Mouse (Mus musculus): ENCODE results near the gene Lmx1a.

Gene Lmx1a

DNA sequence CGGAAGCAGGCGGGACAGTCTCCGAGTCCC is at the start of gene Lmx1a:
Gene Lmx1a (plus strand): TSS at position 6 of the 30 bp plus-strand sequence.
- no peak for DNase-seq (ENCODE audit: low spot score)

DNA sequence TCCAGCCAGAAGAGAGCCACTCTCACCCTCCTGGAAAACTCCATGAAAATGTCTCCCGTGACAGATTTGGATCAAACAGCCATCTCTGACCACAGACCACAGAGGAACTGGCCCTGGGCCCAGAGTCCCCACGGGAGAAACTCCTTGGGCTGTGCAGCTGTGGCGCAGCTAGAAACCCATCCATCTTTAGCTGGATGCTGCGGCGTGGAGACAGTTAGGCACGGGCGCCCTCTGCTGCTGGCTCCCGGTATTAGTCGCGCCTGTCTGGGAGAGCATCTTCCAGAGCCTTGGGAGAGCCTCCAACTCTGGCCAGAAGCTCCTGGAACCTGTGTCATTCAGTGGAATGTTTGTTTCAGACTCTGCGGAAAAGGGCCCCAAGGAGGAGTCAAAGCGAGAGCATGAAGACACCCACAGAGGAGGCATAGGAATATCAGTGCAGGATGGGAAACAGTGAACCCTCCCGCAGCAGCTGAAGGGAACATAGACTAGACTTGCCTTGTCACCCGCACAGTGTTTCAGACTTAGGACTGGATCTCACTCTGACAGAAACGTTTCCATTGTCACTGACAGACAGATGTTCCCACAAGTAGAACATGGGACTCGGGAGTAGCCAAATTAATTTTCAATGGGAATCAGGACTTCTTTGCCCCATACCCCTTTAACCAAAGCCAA is 44.0 kb upstream of the Lmx1a start:
- peak; percentile 88 for DNase-seq (ENCODE audit: low spot score)

DNA sequence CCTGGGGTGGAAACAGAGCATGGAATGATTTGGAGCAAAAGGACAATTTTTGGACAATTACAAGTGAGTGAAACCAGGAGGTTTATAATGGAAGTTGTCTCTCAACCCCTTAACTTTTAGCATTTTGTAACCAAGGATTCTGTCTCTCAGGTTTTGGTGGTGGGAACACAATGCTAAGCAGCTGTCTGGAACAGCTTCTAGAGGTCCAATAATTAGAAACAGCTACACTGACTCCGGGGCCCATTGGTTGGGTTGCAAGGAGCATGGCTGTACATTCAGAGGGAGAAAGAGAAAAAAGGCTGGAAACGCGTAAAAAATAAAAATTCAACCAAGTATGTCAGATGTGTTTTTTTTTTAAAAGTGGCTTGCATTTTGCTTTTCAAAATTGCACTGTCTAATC is 40.4 kb upstream of the Lmx1a start:
- no peak for DNase-seq (ENCODE audit: low spot score)

DNA sequence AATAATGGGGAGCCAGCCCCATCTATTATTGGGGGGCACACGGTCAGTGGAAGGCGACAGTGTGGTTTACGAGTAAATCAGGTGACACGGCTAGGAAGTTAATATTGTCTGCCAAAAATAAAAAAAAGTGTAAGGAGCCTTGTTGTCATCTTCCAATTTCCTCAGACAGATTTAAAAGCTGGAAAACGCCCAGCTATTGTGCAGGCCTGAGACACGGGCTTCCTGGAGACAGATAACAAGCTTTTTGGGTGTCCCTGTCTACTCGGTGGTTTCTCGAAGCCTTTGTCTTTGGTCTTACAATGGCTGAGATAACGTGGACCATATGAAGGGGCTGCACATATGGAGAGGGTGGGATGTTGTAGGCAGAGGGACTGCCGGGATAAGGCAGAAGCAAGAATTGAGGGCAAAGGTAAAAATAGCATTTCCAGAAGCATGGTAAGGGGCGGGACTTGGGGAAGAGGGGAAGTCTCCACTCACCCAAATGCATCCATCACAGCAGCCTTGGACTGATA is 39.9 kb upstream of the Lmx1a start:
- DNase-seq (ENCODE audit: low spot score), result no peak

DNA sequence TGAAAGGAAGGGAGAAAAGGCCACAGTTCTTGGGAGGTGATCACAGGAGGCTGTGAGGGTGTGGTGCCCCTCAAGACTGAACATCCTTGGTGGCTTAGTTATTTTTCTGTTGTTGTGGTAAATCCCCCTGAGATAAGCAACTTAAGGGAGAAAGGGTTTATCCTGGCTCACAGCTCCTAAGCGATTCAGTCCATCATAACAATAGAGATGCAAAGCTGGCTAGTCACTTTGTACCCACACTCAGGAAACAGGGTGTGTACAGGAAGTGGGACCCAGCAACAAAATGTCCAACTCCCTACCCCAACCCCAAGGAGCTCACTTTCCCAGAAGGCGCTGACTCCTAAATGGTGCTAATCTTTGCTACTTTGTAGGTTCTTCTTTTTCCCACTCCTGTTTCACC is 36.7 kb upstream of the Lmx1a start:
- DNase-seq (ENCODE audit: low spot score), result no peak

DNA sequence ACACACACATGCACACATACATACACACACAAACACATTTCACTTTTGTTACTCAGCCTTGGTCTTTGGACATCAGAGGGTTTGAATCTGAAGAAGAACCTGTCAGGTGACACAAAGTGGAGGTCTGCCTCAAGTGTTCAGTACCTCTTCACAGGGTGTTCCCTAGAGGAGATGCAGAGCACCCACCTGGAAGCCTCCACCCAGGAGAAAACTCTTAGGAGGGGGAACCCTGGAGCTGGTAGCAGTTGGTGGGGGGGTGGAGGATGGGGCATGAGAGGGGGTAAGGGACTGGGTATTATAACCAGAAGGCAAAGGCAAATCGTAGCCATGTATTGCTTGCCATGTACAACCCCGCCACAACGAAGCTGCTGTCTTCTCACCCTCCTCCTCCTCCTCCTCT is 30.0 kb upstream of the Lmx1a start:
- no peak for DNase-seq (ENCODE audit: low spot score)

DNA sequence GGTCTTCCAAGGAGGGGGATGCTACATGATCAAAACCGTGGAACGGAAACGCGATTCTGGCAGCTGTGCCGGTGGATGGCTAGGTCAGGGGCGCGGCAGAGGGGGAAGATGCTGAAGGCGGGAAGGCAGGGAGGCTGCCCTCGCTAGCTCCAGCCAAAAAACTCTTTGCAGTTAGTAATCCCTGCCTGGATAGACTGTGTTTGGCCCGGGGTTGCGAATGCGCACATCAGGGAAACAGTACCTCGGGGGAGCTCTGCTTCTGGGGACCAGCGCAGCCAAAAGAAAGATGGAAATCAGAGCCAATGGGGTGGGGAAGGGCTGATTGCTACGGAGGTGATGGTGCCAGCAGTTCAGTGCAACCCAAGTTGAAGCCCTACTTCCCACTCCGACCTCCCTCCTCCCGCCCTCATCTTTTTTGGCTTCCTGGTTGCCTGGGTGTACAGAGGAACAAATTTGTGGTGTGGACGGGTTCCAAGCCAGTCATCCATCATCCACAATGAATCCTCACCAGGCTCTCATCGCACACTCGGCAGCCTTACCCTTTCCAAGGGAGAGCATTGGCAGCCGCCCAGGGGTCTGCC is 28.4 kb upstream of the Lmx1a start:
- DNase-seq (ENCODE audit: low spot score), result peak; percentile 24

DNA sequence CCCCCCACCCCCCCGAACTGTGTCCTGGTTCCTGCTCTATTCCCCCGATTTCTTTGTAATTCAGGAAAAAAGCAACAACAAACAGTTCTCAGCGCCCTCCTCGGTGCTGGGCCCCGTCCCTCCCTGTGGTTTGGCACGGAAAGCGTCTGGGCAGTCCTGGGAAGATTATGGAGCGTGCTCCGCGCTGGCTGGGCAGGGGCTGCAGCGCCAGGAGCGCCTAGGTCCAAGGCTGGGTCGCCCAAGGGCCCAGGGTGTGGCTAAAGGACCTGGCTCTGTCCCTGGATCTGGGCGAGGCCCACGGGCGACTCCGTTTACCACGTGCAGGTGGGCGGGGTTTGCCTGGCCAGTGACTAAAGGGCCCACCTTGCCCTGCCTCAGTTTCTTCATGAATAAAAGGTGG is 27.9 kb upstream of the Lmx1a start:
- no peak for DNase-seq (ENCODE audit: low spot score)

DNA sequence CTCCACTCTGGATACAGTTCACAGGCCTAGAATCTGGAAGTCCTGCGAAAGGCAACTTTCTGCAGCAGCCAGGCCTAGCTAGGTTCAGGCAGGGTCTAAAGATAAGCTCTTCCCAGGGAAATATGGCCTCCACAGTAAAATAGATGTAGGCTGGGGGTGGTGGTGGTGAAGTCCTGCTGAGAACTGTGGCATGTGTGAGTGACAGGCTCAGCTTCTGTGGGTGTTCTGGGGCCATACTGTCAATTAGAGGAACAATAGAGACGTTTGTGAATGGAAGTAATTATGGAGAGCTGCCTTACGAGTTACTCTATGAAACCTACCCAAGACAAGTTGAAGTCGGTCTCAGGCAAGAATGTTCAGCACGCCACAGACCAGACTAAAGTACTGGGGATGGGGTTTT is 25.9 kb upstream of the Lmx1a start:
- no peak for DNase-seq (ENCODE audit: low spot score)

DNA sequence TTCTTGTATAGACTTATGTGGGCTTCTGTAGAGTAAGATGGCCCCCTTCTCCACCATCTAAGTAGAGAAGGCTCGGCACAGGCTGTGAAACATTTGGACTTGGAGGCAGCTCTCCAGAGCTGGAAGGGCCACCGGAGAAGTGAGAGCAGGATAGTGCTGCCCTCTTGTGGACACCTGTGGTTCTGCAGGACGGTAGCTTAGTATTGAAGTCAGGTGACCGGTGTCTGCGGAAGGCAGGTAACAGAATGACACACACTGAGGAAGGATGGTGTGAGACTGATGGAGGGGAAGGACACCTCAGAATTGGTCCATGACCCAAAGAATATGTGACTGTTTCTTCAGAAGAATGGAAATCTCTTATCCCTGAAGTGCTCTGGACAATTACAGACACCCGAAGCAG is 19.2 kb upstream of the Lmx1a start:
- DNase-seq (ENCODE audit: low spot score), result peak; percentile 46

DNA sequence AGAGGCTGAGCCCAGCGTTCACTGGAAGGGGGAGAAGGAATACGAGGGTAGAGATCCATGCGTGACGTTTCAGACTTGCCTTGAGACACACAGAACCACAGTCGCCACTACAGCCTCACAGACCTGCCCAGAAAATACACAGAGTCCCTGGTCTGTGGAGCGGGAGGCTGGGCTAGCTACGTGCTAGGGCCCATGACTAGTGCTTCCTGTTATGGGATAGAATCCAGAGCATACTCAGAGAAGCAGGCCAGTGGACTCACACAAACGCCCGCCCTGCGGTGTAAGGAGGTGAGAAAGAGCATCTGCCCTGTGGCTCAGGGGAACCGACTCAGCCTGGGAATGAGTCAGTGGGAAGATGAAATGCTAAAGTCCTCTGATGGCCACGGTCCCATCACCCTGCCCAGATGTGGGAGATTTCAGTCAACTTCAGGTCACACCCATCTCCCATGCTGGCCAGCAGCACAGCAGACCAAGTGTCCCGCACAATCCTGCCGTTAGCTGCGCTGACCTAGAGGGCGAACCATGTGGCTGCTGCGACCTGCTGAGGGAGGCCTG is 16.5 kb upstream of the Lmx1a start:
- DNase-seq (ENCODE audit: low spot score), result no peak

DNA sequence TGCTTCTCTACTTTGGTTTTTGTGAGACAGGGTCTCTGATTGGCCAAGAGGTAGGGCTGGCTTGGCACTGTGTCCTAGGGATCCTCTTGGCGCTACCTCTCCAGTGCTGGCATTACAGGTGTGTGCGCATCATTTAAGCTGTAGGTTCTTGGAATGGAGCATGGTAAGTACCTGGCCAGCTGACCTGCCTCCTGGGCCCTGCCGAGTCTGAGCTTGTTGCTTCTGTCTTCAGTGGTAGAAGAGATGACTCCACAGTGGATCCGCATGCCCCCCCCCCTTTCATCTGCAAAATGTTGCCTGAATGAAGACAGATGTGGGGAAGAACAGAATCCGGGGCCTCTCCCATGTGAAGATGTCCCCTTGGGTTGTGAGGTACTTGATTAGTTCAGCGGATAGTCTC is 10.0 kb upstream of the Lmx1a start:
- DNase-seq (ENCODE audit: low spot score), result no peak

DNA sequence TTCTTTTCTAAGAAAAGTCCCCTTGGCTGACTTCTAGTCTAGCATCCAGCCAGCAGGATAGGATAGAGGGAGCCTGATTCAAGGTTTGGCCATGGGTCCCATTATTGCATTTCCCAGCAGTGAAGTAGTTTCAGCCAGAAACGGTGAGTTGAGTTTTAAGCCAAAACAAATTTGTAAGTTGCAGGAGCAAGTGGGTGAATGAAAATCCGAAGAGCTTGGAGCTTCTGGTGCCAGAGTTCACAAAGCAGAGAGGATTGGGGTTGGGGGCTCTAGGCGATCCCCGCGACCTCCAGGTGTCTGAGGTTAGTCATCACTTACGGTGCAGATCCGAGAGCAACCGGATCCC is 1.1 kb upstream of the Lmx1a start:
- DNase-seq (ENCODE audit: low spot score), result no peak

DNA sequence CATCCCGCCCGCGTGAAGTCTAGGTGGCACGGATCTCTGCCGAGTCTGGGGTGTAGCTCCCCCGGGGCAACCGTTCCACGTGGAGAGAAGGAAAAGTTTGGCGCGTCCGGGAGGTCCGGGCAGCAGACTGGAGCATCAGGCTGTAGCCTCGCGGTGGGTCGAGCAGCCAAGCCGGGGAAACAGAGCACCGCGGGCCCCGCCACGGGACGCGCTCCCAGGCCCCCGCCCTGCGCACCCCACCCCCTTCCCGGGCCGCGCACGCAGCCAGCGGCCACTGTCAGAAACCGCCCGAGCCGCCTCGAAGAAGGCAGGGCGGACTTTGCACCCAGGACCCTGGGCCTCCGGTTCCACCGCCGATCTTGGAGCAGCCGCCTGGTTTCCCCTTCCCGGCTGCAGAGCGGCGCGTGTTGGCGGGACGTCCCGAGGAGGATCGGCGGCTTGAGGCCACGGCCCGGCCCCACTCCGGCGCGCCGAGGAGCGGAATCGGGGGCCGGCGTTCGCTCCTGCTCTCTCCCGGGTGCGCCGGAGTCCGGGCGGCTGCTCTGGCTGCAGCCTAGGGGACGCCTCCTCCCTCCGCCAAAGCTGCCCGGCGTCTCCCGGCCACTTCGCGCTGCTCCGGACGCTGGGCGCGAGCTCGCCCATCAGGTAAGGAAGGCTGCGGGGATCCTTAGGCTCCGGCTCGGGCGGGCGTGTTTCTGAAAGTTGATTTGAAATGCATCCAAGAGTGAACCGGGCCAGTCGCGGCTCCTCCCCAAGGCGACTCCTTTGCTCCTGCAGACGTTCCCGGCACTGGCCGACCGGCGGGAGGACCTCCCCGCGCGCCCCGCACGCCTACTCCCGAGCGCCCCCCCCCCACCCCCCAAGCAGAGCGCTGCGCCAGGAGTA is 448 bp upstream of the Lmx1a start:
- DNase-seq (ENCODE audit: low spot score), result no peak

DNA sequence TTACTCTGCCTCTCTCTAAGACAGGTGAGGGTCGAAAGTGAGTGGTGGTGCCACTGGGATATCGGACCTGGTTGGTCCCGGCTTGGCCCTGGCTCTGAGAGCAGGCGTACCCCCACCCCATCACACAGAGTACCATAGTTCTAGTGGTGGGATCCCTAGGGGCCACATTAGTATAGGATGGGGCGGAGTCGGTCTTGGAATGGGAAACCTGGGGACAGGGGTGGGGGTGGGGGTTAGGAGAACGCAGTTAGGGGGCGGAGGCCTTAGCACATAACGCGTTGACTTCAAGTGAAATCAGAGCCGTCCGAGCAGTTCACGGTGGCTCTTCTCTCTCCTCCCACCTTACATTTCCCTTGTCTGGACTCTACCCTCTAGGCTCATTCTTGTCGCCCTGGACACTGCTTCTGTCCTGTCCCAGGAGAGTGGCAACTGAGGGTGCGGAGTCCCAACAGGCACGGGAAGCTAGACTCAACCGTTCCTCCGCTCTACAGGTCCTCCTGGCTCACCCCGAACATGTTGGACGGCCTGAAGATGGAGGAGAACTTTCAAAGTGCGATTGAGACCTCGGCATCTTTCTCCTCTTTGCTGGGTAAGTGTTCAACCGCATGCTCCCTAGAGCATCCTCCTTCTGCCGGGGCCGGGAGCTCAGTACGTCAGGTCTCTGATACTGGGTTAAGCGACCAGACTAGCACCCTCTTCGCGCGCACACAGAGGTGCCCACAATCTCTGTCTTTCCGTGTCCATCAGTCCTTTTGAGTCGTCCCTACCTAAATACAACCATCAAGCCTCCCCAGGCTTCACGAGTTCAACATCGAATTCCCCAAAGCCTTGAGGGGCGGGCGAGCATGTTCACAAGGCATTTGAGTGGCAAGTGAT is 463 bp downstream of the Lmx1a start:
- DNase-seq (ENCODE audit: low spot score), result no peak

DNA sequence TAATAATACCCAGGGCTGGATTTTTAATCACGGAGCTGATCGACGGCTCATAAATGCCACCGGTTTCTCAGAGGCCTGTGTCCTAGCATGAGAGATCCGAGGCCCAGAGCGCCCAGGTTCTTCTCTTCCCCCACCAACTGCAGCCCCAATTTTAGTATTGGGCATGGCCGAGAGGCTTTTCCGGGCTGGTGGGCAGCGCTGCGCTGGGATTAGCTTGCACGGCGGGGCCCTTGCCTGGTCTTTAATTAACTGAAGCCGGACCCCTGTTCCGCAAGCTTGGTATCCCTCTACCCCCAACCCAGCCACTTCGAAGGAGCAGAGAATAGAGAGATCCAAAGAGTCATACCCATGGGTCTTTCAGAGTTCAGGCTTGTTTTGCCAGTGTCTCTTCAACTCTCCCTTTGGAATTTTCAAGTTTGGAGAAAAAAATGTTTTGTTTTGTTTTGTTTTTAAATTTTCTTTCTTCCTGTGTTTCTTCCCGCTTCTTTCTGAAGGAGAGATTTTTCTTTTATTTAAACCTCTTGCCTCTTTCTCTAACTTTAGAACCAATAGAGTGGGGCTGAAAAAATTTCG is 1.2 kb downstream of the Lmx1a start:
- no peak for DNase-seq (ENCODE audit: low spot score)

DNA sequence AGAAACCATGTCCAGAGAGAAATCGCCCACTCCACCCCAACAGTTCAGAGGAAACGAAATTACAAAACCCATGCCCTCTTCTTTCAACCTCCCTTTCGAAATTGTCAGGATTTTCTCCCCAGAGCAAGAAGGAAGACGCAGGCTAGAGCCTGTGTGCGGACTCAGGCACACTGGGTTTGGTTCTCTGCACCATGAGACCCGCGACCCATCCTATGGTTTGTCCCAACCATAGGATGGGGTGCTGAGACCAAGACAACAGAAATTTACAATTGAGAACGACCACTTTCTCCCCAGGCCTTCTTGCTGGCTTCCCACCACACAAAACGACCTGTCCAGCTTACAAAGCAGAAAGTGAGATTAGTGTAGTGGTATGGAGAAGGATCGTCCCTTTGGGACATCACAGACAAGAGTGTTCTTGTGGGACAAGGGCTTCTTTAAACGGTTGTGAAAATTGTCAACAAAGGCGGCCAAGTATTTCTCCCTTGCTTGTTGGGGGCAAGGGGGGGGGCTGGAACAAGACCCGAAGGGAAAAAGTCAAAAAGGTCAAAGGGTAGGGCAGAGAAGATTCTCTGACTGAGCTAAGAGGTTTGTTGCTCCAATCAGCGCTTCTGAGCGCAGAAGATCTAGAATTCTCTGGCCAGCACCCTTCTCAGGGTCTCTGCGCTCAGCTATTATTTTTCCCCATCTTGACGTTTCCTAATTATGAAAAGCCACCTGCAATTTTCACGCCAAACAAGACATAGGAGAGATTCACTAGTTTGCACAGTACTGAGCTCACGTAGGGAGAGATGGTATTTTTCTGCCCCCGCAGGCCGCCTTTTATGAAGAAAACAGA is 1.9 kb downstream of the Lmx1a start:
- no peak for DNase-seq (ENCODE audit: low spot score)

DNA sequence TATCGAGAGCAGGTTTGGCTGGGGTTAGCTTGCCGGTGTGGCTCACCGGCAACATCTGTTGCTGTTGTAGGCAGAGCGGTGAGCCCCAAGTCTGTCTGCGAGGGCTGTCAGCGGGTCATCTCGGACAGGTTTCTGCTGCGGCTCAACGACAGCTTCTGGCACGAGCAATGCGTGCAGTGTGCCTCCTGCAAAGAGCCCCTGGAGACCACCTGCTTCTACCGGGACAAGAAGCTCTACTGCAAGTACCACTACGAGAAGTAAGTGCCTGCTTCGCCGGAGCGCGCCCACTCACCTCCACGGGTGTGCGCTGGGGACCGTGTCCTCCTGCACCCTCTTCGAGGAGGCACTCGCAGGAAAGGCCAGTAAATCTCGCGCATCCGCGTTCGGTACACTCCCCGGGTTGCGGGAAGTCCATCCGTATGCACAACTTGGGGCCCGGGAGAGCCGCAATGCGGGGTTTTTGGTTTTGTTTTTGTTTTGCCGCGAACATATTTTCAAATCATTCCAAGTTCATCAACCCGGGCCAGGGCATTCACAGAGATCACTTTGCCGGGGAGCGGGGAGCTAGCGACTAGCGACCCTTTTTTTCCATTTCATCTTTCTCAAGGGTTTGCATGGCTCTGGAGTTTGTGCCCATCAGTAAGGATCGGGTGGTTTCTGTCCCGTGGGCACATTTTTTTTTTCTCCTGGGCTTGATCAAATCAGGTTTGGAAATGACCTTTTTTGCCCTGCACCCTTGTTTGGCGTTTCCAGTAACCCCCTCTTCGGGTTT is 3.1 kb downstream of the Lmx1a start:
- DNase-seq (ENCODE audit: low spot score), result no peak

DNA sequence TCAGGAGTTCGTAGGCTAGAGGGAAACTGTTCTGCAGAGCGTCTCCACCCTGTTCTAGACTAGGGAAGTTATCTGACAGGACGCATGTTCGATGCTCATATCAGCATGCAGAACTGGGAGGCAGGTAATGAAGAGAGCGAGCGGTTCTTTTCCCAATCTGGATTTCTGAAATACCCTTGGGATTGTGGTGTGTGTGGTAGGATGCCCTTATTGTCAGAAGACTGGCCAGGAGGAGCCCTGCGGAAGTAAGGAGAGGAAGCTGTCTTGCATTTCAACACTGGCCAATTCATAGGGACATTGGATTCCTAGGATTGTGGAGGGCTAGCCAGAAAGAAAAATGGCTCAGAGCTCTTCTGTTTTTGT is 3.6 kb downstream of the Lmx1a start:
- DNase-seq (ENCODE audit: low spot score), result no peak

DNA sequence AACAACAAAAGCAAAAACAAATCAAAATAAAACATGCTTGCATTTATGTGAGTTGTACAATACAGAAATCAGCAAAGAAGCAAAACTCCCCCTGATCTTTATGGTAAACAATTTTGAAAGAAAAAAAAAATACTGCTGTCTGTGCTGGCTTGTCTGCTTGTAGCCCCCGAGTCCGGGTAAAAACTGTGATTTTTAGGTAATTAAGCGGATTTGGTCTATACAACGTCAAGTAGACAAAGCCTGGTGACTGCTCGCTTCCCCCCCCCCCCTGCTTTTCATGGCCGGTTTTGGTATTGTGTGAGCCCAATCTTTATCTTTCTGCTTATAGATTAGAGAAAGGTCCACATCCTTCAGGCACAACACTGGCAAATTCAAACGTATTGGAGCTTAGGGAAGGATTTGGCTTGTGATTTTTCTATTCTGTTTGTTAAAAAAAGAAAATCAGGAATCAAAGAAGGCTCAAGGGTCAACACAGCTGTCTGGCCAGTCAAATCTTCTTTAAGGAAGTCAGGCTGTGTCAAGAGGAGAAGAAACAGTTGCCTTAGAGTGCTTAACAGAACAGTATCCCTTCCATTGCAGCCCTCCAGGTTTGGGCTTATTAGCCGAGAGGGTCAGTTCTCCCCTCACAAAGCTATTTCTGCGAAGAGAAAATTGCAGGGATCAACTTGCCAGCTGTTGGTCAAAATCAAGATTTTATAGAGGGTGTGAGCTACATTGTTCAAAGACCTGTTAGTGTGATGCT is 4.6 kb downstream of the Lmx1a start:
- no peak for DNase-seq (ENCODE audit: low spot score)
